Mouse (Mus musculus) large intestine, adult 2 months (tissue): Measurements from ENCODE around the gene Mzt1. TPM values are rescaled to one million over a fixed set of nuclear protein-coding genes. Genes with fewer than 3 reads are reported as not detected.

Source experiments
- DNase-seq: peaks from one replicate; pipeline ENCODE4 v3.0.0-alpha.2; 2012; ENCODE audit warnings: low read depth, low spot score
- WGBS: fragments of 180-500 bp; shearing (Covaris S2); methylation state at CpG from one replicate; pipeline ENCODE4 v1.1.7; 2018; 5-methylcytosine and 5-hydroxymethylcytosine counted together
- polyA plus RNA-seq: library from polyadenylated mRNA; depleted of rRNA; stranded (reverse); fragments of >200 nt; gene quantifications from 2 replicates; pipeline ENCODE4 v1.2.3, GENCODE M21; 2012; rRNA removed

Gene Mzt1
- polyA plus RNA-seq, 1 experiment: 7.0 TPM

DNA sequence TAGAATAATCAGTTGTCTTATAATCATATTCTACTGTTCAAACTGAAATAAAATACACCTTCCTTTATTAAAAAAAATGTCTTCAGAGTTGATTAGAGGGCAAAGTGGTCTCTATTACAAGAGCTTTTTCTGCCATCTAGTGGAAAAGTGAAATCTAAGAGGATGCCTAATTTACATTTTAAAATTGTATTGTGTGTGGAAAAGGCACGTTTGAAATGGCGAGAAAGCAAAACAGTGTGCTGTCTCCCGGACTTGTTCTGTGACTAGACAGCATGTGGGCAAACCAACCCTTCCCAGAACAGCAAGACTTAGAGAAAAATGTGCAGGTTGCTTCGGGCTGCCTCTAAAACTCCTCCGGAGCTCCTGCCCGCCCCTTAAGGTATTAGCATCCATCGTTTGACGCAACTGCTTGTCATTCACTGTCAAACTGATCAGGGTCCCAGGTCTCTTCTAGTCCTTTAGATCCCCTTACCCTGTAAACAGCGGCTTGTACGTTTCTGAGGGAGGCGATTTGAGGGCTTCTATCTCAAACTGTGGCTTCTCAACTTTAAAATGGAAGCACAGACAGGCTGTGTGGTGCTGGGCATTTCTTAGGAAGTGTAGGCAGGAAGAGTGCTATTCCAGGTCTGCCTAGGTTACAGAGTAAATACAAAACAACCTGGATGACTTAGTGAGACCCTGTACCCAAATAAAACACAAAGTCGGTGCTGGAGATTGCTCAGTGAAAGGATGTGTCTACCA lies 23.4 kb downstream of the Mzt1 start:
- no peak for DNase-seq
- WGBS: 43% methylated on average over 12 of the region's 12 CpGs

DNA sequence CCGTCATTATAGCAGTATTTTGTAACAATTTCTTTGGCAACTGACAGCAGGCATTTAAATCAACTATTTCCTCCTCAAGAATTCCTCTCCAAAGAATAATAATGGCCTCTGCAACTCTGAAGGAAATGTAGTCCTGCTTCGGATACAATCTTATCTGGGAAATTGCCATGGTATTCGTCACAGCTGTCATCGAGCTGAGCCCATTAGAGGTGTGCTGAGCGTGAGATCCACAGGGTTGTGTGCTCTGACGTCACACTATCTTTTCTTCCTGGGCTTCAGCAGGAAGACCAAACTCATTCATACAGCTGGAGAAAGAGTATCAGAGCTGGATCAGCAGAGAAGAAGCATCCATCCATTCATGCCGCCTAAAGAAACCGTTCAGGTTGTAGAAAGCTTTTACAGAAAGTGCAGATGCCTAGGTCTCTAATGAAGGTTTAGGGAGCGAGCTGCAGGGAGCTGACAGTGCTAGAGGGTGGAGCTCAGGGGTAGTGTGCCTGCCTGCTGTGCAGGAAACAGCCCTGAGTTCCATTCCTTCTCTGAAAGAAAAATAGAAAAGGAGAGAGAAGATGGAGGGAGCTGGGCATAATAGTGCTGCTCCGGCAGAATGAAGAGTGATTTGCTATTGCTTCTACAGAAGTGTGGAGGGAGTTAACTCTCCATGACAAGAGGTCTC lies 26.7 kb downstream of the Mzt1 start:
- no peak for DNase-seq
- 59% methylated on average over 10 of the region's 10 CpGs for WGBS

DNA sequence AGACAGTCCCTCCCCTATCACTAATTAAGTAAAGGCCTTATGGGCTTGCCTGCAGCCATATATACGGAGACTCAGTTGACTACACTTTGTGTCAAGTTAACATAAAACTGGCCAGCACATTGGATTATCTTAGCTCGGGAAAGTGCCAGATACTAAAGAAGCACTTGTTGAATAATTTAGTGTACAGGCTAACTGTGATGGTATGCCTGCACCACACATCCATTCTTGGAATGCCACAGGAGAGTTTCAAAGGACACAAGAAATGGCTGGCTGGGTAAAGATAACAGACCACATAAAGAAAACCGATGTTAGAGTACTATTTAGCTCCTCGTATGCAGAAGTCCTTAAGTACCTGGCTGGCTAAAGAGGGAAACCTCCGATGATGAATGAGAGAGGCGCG lies 27.2 kb downstream of the Mzt1 start:
- WGBS: 82% methylated on average over 7 of the region's 7 CpGs
- no peak for DNase-seq

DNA sequence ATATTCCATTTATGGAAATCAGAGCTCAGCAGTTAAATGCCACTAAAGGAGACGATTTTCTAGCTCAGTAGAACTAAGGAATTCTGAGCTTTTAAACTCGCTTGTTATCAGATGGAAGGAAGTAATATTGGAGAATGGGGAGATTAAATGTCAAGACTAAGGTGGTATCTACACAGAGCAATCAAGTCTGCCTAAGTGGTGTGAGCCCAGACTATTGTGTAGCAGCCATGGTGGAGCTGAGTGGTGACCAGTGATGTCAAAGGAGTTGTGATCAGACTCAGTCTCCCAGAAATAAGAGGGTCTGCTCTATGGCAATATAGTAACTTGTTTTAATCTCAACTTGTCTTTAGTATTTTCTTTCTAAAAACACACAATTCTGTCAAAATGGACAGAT lies 35.0 kb downstream of the Mzt1 start:
- no peak for DNase-seq
- 44% methylated on average over 2 of the region's 2 CpGs for WGBS

DNA sequence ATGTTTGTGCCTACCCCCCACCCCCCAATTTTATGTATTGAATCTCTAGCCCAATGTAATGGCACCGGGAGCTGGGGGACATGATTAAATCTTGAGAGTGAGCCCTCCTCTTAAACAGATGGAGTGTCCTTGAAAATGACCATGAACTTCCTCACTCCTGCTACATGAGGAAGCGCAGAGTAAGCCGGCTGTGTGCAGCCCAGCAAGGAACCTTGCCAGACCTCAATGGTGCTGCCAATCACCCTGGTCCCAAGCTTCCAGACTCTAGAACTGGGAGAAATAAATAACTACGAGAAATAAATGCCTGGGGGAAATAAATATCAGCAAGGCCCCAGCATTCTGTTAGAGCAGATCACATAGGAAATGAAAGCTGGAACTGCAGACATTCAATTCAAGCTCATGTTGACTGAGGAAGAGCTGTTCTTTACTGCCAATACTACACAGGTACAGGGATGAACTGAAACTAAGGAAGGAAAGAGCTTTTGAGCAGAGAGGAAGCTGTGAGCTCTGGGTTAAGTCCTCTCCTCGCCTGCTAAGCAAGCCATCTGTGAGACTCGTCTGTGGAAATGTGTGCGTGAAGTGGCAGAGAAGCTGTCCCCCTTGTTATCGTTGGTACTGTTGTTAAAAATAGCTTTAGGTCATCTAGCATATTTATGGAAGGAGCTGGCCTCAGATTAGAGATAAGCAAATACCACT lies 35.6 kb downstream of the Mzt1 start:
- WGBS: 39% methylated on average over 8 of the region's 8 CpGs
- no peak for DNase-seq

DNA sequence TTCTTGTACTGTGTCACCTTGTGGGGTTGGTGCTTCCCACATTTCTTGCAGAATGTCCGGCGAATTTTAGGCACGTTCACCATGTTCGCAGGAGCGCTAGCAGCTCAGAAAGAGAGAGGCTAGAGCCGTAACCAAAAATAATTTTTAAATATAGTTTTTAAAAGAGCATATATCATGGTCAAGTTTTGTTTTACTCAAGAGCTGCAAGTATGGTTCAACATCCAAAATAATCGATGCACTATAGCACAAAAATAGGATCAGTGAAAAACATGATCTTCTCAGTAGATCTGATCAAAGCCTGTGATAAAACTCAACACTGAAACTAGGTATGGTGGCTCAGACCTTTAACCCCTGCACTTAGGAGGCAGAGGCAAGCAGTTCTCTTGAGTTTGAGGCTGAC lies 51.7 kb downstream of the Mzt1 start, which contains the start of gene Rpl36a-ps1:
TSS of gene Rpl36a-ps1 (minus strand) at position 101 of the 400 bp plus-strand sequence.
- no peak for DNase-seq
- 97% methylated on average over 7 of the region's 7 CpGs for WGBS

DNA sequence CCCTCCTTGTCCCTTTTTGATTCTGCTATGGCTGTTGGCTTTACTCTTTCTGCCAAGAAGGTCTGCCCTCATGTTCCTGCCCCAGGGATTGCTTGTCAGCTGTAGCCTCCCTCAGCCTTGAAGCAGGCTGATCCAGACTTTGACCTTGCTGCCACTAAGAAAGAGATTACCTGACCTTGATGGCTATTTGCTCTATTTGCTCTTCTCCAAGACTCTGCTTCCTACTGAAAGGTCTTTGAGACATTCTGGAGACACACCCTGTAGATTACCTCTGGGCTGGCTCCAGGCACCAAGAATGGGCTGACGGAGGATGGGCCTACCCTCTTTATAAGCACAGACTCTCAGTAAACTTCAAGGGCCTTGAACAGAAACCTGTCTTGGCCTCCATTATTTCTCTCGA lies 53.5 kb downstream of the Mzt1 start:
- WGBS: 39% methylated on average over 2 of the region's 2 CpGs

DNA sequence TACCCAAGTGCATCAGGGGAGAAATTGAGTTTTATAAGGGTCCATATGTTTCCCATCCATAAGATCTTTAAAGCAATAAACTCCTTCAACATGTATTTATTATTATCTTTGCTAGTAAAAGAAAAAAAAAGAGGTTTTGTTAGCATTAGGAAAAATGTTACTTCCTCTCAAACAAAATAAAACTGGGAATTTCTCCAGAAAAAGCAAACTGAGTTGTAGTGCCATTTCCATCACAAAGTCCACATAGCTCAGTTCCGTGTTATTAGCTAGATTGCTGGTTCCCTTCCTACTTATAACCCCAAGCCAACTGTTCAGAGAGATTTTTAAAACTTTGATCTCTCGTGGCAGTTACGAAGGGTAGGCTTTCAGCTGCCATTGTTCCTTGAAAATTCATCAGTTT lies 55.3 kb downstream of the Mzt1 start:
- 21% methylated on average over 3 of the region's 3 CpGs for WGBS
- DNase-seq: no peak

More for the DNA sequence above, 53.5 kb downstream of the Mzt1 start:
- peak; percentile 32 for DNase-seq

DNA sequence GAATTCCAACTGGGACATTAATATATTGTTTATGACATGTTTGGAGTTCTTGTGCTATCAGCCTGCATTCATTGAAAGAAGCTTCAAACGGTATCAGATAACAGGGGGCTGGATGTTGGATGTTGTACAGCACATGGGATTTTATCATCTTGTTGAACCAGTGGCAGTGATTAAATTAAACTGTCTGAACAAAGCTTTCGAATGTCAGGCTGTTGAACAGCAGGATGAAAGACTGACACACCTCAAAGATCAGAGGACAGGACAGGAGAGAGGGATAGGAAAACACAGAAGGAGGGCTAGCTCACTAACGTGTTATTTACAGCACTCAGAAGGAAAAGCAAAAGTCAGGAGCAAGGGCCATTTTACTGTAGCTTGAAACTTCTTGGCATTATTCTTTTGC lies 56.1 kb downstream of the Mzt1 start:
- DNase-seq: no peak
- 24% methylated on average over 3 of the region's 3 CpGs for WGBS

Other genes with a start within 250 kb of the Mzt1 start
- gene Rpl36a-ps1, start 51.8 kb downstream of the Mzt1 start, polyA plus RNA-seq: 0.30 TPM in 1 of 2 replicates, not detected in the other
- gene Bora, start 88 bp upstream of the Mzt1 start, polyA plus RNA-seq: 6.0 and 9.4 TPM in 2 replicates
- gene Pibf1, start 53.3 kb upstream of the Mzt1 start, polyA plus RNA-seq: 0.73 and 1.4 TPM in 2 replicates
- 2.7 and 4.4 TPM in 2 replicates for gene Dis3, start 53.6 kb upstream of the Mzt1 start, polyA plus RNA-seq